Mouse (Mus musculus) megakaryocyte, embryonic 14.5 days (primary cell): ENCODE data around the gene Pop5. TPM values are rescaled to one million over a fixed set of nuclear protein-coding genes. Genes with fewer than 3 reads are reported as not detected.

Experiments used
- H3K27me3 ChIP-seq: replicated peaks from 2 replicates; pipeline ENCODE3; 2012; ENCODE audit warnings: inconsistent platforms
- H3K36me3 ChIP-seq: replicated peaks from 2 replicates; pipeline ENCODE3; 2012; ENCODE audit warnings: low read length, inconsistent platforms, mixed read lengths
- H3K4me1 ChIP-seq: 2 replicates; pipeline ENCODE4 v1.6.1; 2012; ENCODE audit warnings: inconsistent platforms
- H3K4me3 ChIP-seq: replicated peaks from 2 replicates; pipeline ENCODE3; 2012; ENCODE audit warnings: moderate library complexity, mild to moderate bottlenecking, inconsistent platforms
- H3K9me3 ChIP-seq: 2 replicates; pipeline ENCODE4 v1.6.1; 2012; ENCODE audit warnings: inconsistent platforms
- FLI1 ChIP-seq: IDR thresholded peaks from 2 replicates; pipeline ENCODE4 v1.6.1; 2012; ENCODE audit warnings: low read length, inconsistent platforms, mixed read lengths
- GATA1 ChIP-seq: IDR thresholded peaks from 3 replicates; pipeline ENCODE4 v1.6.1; 2012; ENCODE audit warnings: mixed read lengths, low read length, inconsistent platforms, borderline replicate concordance
- polyA plus RNA-seq: library from polyadenylated mRNA; stranded (reverse); fragments of >175 nt; gene quantifications from 2 replicates; pipeline ENCODE4 v1.2.3, GENCODE M21; 2012; ENCODE audit warnings: low replicate concordance; ENCODE audit not compliant: insufficient read depth

Pop5 gene
- polyA plus RNA-seq, 1 experiment, result 51.5 TPM

GRCm38 (mm10) chr5:115261141-115261540 is 25.5 kb downstream of the Pop5 start:
- Histone ChIP-seq H3K4me1 (peaks cover 70% of the 10 kb centered on the region), H3K36me3 (peaks cover 92% of the 10 kb centered on the region), H3K9me3 (no peaks in the 10 kb centered on the region), H3K4me3 (no peak overlapping the region), H3K27me3 (no peaks in the 10 kb centered on the region)
- no peak for TF ChIP-seq GATA1
- TF ChIP-seq FLI1, result no peak

- H3K4me1 ChIP-seq, result peaks cover 71% of the 10 kb centered on the region
Observed at GRCm38 (mm10) chr5:115261880-115262279, 26.2 kb downstream of the Pop5 start.

GRCm38 (mm10) chr5:115262502-115263291 is 27.1 kb downstream of the Pop5 start:
- Histone ChIP-seq H3K9me3 (no peaks in the 10 kb centered on the region), H3K4me3 (peak overlapping the region; percentile 48), H3K27me3 (no peaks in the 10 kb centered on the region), H3K36me3 (peaks cover 82% of the 10 kb centered on the region), H3K4me1 (peaks cover 75% of the 10 kb centered on the region)
- TF ChIP-seq GATA1 (no peak), FLI1 (no peak)

More at GRCm38 (mm10) chr5:115261880-115262279, 26.2 kb downstream of the Pop5 start:
- no peaks in the 10 kb centered on the region for H3K27me3 ChIP-seq
- peaks cover 90% of the 10 kb centered on the region for H3K36me3 ChIP-seq
- H3K4me3 ChIP-seq, result no peak overlapping the region
- TF ChIP-seq FLI1, result no peak
- no peaks in the 10 kb centered on the region for H3K9me3 ChIP-seq

GRCm38 (mm10) chr5:115266340-115266739 is 30.7 kb downstream of the Pop5 start:
- TF ChIP-seq GATA1 (no peak), FLI1 (no peak)
- Histone ChIP-seq H3K27me3 (no peaks in the 10 kb centered on the region), H3K36me3 (peaks cover 76% of the 10 kb centered on the region), H3K4me1 (peaks cover 88% of the 10 kb centered on the region), H3K4me3 (peak overlapping the region; percentile 83), H3K9me3 (no peaks in the 10 kb centered on the region)

GRCm38 (mm10) chr5:115266787-115267468 is 31.3 kb downstream of the Pop5 start:
- Histone ChIP-seq H3K9me3 (no peaks in the 10 kb centered on the region), H3K27me3 (no peaks in the 10 kb centered on the region), H3K36me3 (peaks cover 70% of the 10 kb centered on the region), H3K4me3 (peak overlapping the region; percentile 88), H3K4me1 (peaks cover 85% of the 10 kb centered on the region)
- TF ChIP-seq FLI1, result no peak
- TF ChIP-seq GATA1, result peak; percentile 41; the same call in 1 of the 3 replicates

- peaks cover 64% of the 10 kb centered on the region for H3K36me3 ChIP-seq
- H3K9me3 ChIP-seq, result no peaks in the 10 kb centered on the region
- H3K4me1 ChIP-seq, result peaks cover 80% of the 10 kb centered on the region
- no peak for TF ChIP-seq GATA1
- TF ChIP-seq FLI1, result no peak
- H3K27me3 ChIP-seq, result no peaks in the 10 kb centered on the region
- peak overlapping the region; percentile 89 for H3K4me3 ChIP-seq
Observed at GRCm38 (mm10) chr5:115267469-115268045, 31.9 kb downstream of the Pop5 start.

- H3K27me3 ChIP-seq, result no peaks in the 10 kb centered on the region
- peaks cover 75% of the 10 kb centered on the region for H3K4me1 ChIP-seq
- peak overlapping the region; percentile 97 for H3K4me3 ChIP-seq
- no peak for TF ChIP-seq FLI1
- TF ChIP-seq GATA1, result no peak
- peaks cover 57% of the 10 kb centered on the region for H3K36me3 ChIP-seq
- H3K9me3 ChIP-seq, result no peaks in the 10 kb centered on the region
Observed at GRCm38 (mm10) chr5:115268266-115268665, 32.6 kb downstream of the Pop5 start.

GRCm38 (mm10) chr5:115269969-115270368 is 34.3 kb downstream of the Pop5 start:
- TF ChIP-seq GATA1, result no peak
- no peak for TF ChIP-seq FLI1
- peaks cover 80% of the 10 kb centered on the region for H3K4me1 ChIP-seq
- no peaks in the 10 kb centered on the region for H3K27me3 ChIP-seq
- H3K4me3 ChIP-seq, result peak overlapping the region; percentile 97
- peaks cover 45% of the 10 kb centered on the region for H3K36me3 ChIP-seq
- no peaks in the 10 kb centered on the region for H3K9me3 ChIP-seq

- peak overlapping the region; percentile 97 for H3K4me3 ChIP-seq
- H3K36me3 ChIP-seq, result peaks cover 31% of the 10 kb centered on the region
- TF ChIP-seq GATA1 (no peak), FLI1 (no peak)
- no peaks in the 10 kb centered on the region for H3K27me3 ChIP-seq
- H3K9me3 ChIP-seq, result no peaks in the 10 kb centered on the region
- H3K4me1 ChIP-seq, result peaks cover 72% of the 10 kb centered on the region
Observed at GRCm38 (mm10) chr5:115271931-115272811, 36.5 kb downstream of the Pop5 start.
